Mouse (Mus musculus) forebrain, embryonic 11.5 days (tissue): ENCODE measurements around the gene Rps19. TPM values are rescaled to one million over a fixed set of nuclear protein-coding genes. Genes with fewer than 3 reads are reported as not detected.
"Not testable (repeated sequence)": the region's sequence is repeated elsewhere in the genome, so short reads cannot be mapped to it uniquely, and the experiment has no call there.

Source experiments
- ATAC-seq: fragments of 200-750 bp; cut with Nextera tagmentation; replicated peaks from 2 replicates; pipeline ENCODE4 v1.8.0; 2017; ENCODE audit warnings: moderate TSS enrichment; ENCODE audit not compliant: low FRiP score
- DNase-seq: peaks from one replicate; pipeline ENCODE4 v3.0.0-alpha.2; 2017; ENCODE audit warnings: low spot score
- H3K27ac ChIP-seq: fragments of 300-500 bp; sonication (generic); 2 replicates; pipeline ENCODE4 v1.5.1; 2014; ENCODE audit warnings: low read depth, low read length
- H3K27me3 ChIP-seq: fragments of 300-500 bp; sonication (generic); 2 replicates; pipeline ENCODE4 v1.6.1; 2014; ENCODE audit warnings: mild to moderate bottlenecking, low read length, mixed read lengths; ENCODE audit not compliant: control insufficient read depth, insufficient read depth
- H3K36me3 ChIP-seq: fragments of 300-500 bp; sonication (generic); 2 replicates; pipeline ENCODE4 v1.6.1; 2014; ENCODE audit warnings: mild to moderate bottlenecking, low read length, moderate library complexity, mixed read lengths; ENCODE audit not compliant: control insufficient read depth, insufficient read depth
- H3K4me1 ChIP-seq: fragments of 300-500 bp; sonication (generic); replicated peaks from 2 replicates; pipeline ENCODE4 v1.6.1; 2014; ENCODE audit warnings: low read length, mixed read lengths; ENCODE audit not compliant: control insufficient read depth, insufficient read depth
- H3K4me2 ChIP-seq: fragments of 300-500 bp; sonication (generic); 2 replicates; pipeline ENCODE4 v1.6.1; 2014; ENCODE audit warnings: low read depth, mild to moderate bottlenecking, low read length, moderate library complexity, mixed read lengths; ENCODE audit not compliant: severe bottlenecking
- H3K4me3 ChIP-seq: fragments of 300-500 bp; sonication (generic); 2 replicates; pipeline ENCODE4 v1.5.1; 2014; ENCODE audit warnings: low read depth, low read length
- H3K9ac ChIP-seq: fragments of 300-500 bp; sonication (generic); 2 replicates; pipeline ENCODE4 v1.6.1; 2014; ENCODE audit warnings: low read length
- H3K9me3 ChIP-seq: fragments of 300-500 bp; sonication (generic); 2 replicates; pipeline ENCODE4 v1.6.1; 2016; ENCODE audit warnings: low read length, mixed read lengths; ENCODE audit not compliant: control insufficient read depth
- WGBS: fragments of 180-500 bp; shearing (Covaris S2); extraction: QIAGEN DNeasy Blood & Tissue Kit; methylation state at CpG from one replicate; pipeline ENCODE4 v1.1.7; 2014; 5-methylcytosine and 5-hydroxymethylcytosine counted together
- polyA plus RNA-seq: library from polyadenylated mRNA; unstranded; fragments of >200 nt; fragmentation: Nextera tagmentation; extraction: Ambion mirVana; gene quantifications from 2 replicates; pipeline ENCODE4 v1.2.1, GENCODE M21; 2014

The Rps19 gene
- polyA plus RNA-seq, 1 experiment from 2014 or later, result 1,722 TPM

- H3K4me1 ChIP-seq, result peaks cover 6% of the 10 kb centered on the region; the same call in 1 of the 2 replicates
- no peak for DNase-seq
- H3K27me3 ChIP-seq, result no peaks in the 10 kb centered on the region
- H3K27ac ChIP-seq, result no peak overlapping the region
- no peaks in the 10 kb centered on the region for H3K9me3 ChIP-seq
- no peak overlapping the region for H3K4me2 ChIP-seq
- peaks cover 13% of the 10 kb centered on the region; the same call in 1 of the 2 replicates for H3K36me3 ChIP-seq
- no peak for ATAC-seq
- WGBS, result 69% methylated on average over 3 of the region's 3 CpGs
- no peak overlapping the region for H3K9ac ChIP-seq
- no peak overlapping the region for H3K4me3 ChIP-seq
Measured at GRCm38 (mm10) chr7:24891241-24892124, 7.3 kb downstream of the Rps19 start.

- Histone ChIP-seq H3K4me2 (no peak overlapping the region), H3K9ac (no peak overlapping the region), H3K9me3 (no peaks in the 10 kb centered on the region), H3K36me3 (peaks cover 13% of the 10 kb centered on the region; the same call in 1 of the 2 replicates), H3K4me1 (peaks cover 3% of the 10 kb centered on the region; the same call in 1 of the 2 replicates), H3K27me3 (no peaks in the 10 kb centered on the region), H3K4me3 (no peak overlapping the region), H3K27ac (no peak overlapping the region)
- DNase-seq (no peak), ATAC-seq (no peak)
- 68% methylated on average over 2 of the region's 2 CpGs for WGBS
Measured at GRCm38 (mm10) chr7:24892125-24892583, 8.0 kb downstream of the Rps19 start.

- ATAC-seq, result not testable (repeated sequence)
Measured at GRCm38 (mm10) chr7:24895749-24896148, 11.6 kb downstream of the Rps19 start.

GRCm38 (mm10) chr7:24896269-24896668 is 12.1 kb downstream of the Rps19 start:
- DNase-seq (no peak), ATAC-seq (no peak)
- Histone ChIP-seq H3K27ac (no peak overlapping the region), H3K27me3 (no peaks in the 10 kb centered on the region), H3K9ac (no peak overlapping the region), H3K36me3 (no peaks in the 10 kb centered on the region; the same call in 1 of the 2 replicates), H3K9me3 (no peaks in the 10 kb centered on the region), H3K4me2 (no peak overlapping the region), H3K4me1 (no peaks in the 10 kb centered on the region), H3K4me3 (no peak overlapping the region)
- 88% methylated on average over 8 of the region's 8 CpGs for WGBS

More at GRCm38 (mm10) chr7:24895749-24896148, 11.6 kb downstream of the Rps19 start:
- 98% methylated on average over 2 of the region's 2 CpGs for WGBS
- not testable (repeated sequence) for H3K36me3 ChIP-seq, H3K4me2 ChIP-seq, H3K4me3 ChIP-seq, H3K27ac ChIP-seq, H3K4me1 ChIP-seq, H3K9me3 ChIP-seq, DNase-seq, H3K27me3 ChIP-seq, H3K9ac ChIP-seq

GRCm38 (mm10) chr7:24897224-24897623 is 13.1 kb downstream of the Rps19 start, which contains the start of gene Cd79a:
Cd79a (plus strand) TSS chr7:24897381.
- no peaks in the 10 kb centered on the region for H3K9me3 ChIP-seq
- ATAC-seq (no peak), DNase-seq (no peak)
- H3K27ac ChIP-seq, result no peak within 1 kb of the TSS
- H3K27me3 ChIP-seq, result no peaks in the 10 kb centered on the region
- WGBS, result 79% methylated on average over 12 of the region's 12 CpGs
- H3K36me3 ChIP-seq, result no peaks in the 10 kb centered on the region; the same call in 1 of the 2 replicates
- no peak within 1 kb of the TSS for H3K4me2 ChIP-seq
- H3K4me3 ChIP-seq, result no peak within 1 kb of the TSS
- no peaks in the 10 kb centered on the region for H3K4me1 ChIP-seq
- no peak within 1 kb of the TSS for H3K9ac ChIP-seq

- H3K9ac ChIP-seq, result no peak overlapping the region
- H3K36me3 ChIP-seq, result no peaks in the 10 kb centered on the region; the same call in 1 of the 2 replicates
- H3K4me2 ChIP-seq, result no peak overlapping the region
- 78% methylated on average over 5 of the region's 5 CpGs for WGBS
- H3K4me3 ChIP-seq, result no peak overlapping the region
- ATAC-seq (no peak), DNase-seq (no peak)
- no peaks in the 10 kb centered on the region for H3K9me3 ChIP-seq
- H3K27me3 ChIP-seq, result no peaks in the 10 kb centered on the region
- H3K27ac ChIP-seq, result no peak overlapping the region
- H3K4me1 ChIP-seq, result peaks cover under 1% of the 10 kb centered on the region; the same call in 1 of the 2 replicates
Measured at GRCm38 (mm10) chr7:24897959-24898358, 13.8 kb downstream of the Rps19 start.

GRCm38 (mm10) chr7:24901114-24901513 is 16.9 kb downstream of the Rps19 start:
- no peak overlapping the region for H3K27ac ChIP-seq
- H3K27me3 ChIP-seq, result no peaks in the 10 kb centered on the region
- H3K9me3 ChIP-seq, result no peaks in the 10 kb centered on the region
- ATAC-seq (no peak), DNase-seq (no peak)
- no peak overlapping the region for H3K4me2 ChIP-seq
- peaks cover 5% of the 10 kb centered on the region; the same call in 1 of the 2 replicates for H3K4me1 ChIP-seq
- WGBS, result 87% methylated on average over 6 of the region's 6 CpGs
- no peak overlapping the region for H3K9ac ChIP-seq
- H3K36me3 ChIP-seq, result no peaks in the 10 kb centered on the region
- H3K4me3 ChIP-seq, result no peak overlapping the region

- no peak for DNase-seq
- Histone ChIP-seq H3K27ac (no peak overlapping the region), H3K27me3 (no peaks in the 10 kb centered on the region), H3K9me3 (no peaks in the 10 kb centered on the region), H3K4me3 (no peak overlapping the region), H3K9ac (no peak overlapping the region), H3K36me3 (no peaks in the 10 kb centered on the region), H3K4me2 (no peak overlapping the region), H3K4me1 (peaks cover 5% of the 10 kb centered on the region; the same call in 1 of the 2 replicates)
- 91% methylated on average over 1 of the region's 1 CpGs for WGBS
- ATAC-seq, result no peak
Measured at GRCm38 (mm10) chr7:24901842-24902241, 17.7 kb downstream of the Rps19 start.
